Comparison of ENCODE assay signal across 8 mouse cellular contexts in the genomic region with DNA sequence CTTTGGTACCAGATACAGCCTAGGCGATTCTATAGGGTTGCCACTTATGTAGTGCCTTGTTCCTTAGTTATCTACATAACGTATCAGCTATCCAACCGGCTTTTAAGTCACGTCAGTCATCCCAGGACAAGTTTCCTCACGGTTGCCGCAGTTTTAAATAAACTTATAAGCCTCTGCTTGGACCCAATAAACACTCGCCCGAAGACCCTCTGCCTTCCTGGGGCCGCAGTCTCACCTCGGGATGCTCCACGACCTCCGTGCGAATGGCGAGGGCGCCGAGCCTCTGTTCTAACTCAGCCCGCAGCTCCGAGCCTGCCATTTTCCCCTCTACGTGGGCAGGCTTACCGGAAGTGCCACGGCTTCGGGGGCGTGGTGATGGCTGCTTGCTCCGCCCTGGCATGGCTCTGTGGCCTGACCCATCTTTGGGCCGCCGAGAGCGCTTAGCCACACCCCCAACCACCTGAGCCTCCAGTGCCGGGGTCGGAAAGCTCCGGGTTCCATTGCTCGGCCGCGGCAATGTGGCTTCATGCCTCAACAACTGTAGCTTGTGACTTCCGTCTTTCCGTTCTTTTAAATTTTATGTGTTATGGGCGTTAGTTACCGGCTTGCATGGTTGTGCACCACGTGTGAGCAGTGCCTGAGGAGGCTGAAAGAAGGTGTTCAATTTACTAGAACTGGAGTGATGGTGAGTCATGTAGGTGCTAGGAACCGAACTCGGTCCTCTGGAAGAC. TPM values are rescaled to one million over a fixed set of nuclear protein-coding genes. Genes with fewer than 3 reads are reported as not detected.
DNase-seq lines count a peak whose midpoint lies in the region; ATAC-seq and TF ChIP-seq lines count a peak whose summit lies in the region.

A gene (minus strand): TSS at position 352 of the 731 bp plus-strand sequence.

- H3K27me3 ChIP-seq in forebrain, embryonic 14.5 days (replicated peaks; ENCODE audit: control insufficient read depth, insufficient read depth, low read length): no peaks in the 10 kb centered on the region
- H3K27me3 ChIP-seq in lung, embryonic 14.5 days (ENCODE audit: insufficient read depth, low read length): no peaks in the 10 kb centered on the region
- no peaks in the 10 kb centered on the region for H3K27me3 ChIP-seq in thymus, adult 2 months (ENCODE audit: control insufficient read depth, insufficient read depth, low read length)

- 2% methylated on average over 40 of the region's 40 CpGs for WGBS in forebrain, embryonic 14.5 days
- 3% methylated on average over 40 of the region's 40 CpGs for WGBS in lung, embryonic 14.5 days
- 6% methylated on average over 40 of the region's 40 CpGs for WGBS in olfactory bulb, adult 2 months
- WGBS in thymus, adult 2 months: 2% methylated on average over 40 of the region's 40 CpGs

- in situ Hi-C loops in ES-E14 (cut with MboI; ENCODE audit: low sequenced_read_pairs in 2 of 2, unreplicated experiment in 2 of 2): no loop called here

- H3K4me3 ChIP-seq in ES-E14 (ENCODE audit: insufficient read depth in 1 of 2, low read depth in 1 of 2, low read length in 2 of 2, poor library complexity in 1 of 2, severe bottlenecking in 1 of 2): peak within 1 kb of the TSS; percentile 73 to 93
- peak within 1 kb of the TSS; percentile 47 for H3K4me3 ChIP-seq in forebrain, embryonic 14.5 days (ENCODE audit: low read depth, low read length)
- peak within 1 kb of the TSS; percentile 59 for H3K4me3 ChIP-seq in lung, embryonic 14.5 days (ENCODE audit: low read depth, low read length)
- peak within 1 kb of the TSS; percentile 55 for H3K4me3 ChIP-seq in olfactory bulb, adult 2 months (ENCODE audit: insufficient read depth, low read depth, low read length)
- peak within 1 kb of the TSS; percentile 74 for H3K4me3 ChIP-seq in thymus, adult 2 months (ENCODE audit: control insufficient read depth, insufficient read depth, low read length)

- H3K27ac ChIP-seq in ES-E14 (ENCODE audit: insufficient read depth, low read depth, low read length, poor library complexity, severe bottlenecking): peak within 1 kb of the TSS; percentile 61
- 0 out of 2 replicates have a peak within 1 kb of the TSS, but pooled peaks have one; percentile 21 for H3K27ac ChIP-seq in forebrain, embryonic 14.5 days (ENCODE audit: low read depth, low read length)
- peak within 1 kb of the TSS; percentile 70 for H3K27ac ChIP-seq in lung, embryonic 14.5 days (ENCODE audit: low read depth)
- 0 out of 2 replicates have a peak within 1 kb of the TSS, but pooled peaks have one; percentile 7 for H3K27ac ChIP-seq in olfactory bulb, adult 2 months (ENCODE audit: insufficient read depth, low read depth, low read length)
- peak within 1 kb of the TSS; percentile 46; the same call in 1 of the 2 replicates for H3K27ac ChIP-seq in thymus, adult 2 months (ENCODE audit: control insufficient read depth, insufficient read depth, low read length)

- no peak for TF ChIP-seq CTCF in lung, embryonic 14.5 days (IDR thresholded peaks at IDR 0.05; ENCODE audit: low read depth)
- no peak for TF ChIP-seq CTCF in olfactory bulb, adult 2 months (IDR thresholded peaks at IDR 0.05; ENCODE audit: insufficient read depth, low read depth, low read length)
- no peak for TF ChIP-seq CTCF in thymus, adult 2 months (IDR thresholded peaks at IDR 0.05; ENCODE audit: borderline replicate concordance, control insufficient read depth, extremely low read depth, insufficient read depth, low read length, poor library complexity)

- peak within 1 kb of the TSS; percentile 75 for H3K9ac ChIP-seq in ES-E14 (ENCODE audit: insufficient read depth, low read depth, low read length, poor library complexity, severe bottlenecking)
- peak within 1 kb of the TSS; percentile 59 for H3K9ac ChIP-seq in forebrain, embryonic 14.5 days (ENCODE audit: low read length)
- H3K9ac ChIP-seq in lung, embryonic 14.5 days: peak within 1 kb of the TSS; percentile 71

- H3K4me2 ChIP-seq in forebrain, embryonic 14.5 days (ENCODE audit: low read length): peak within 1 kb of the TSS; percentile 60
- H3K4me2 ChIP-seq in lung, embryonic 14.5 days: peak within 1 kb of the TSS; percentile 64

- intact Hi-C loops in heart, postnatal 14 days (cut with DNase I): no loop called here

- H3K9me3 ChIP-seq in ES-E14 (ENCODE audit: control insufficient read depth, insufficient read depth, low read depth, low read length): no peaks in the 10 kb centered on the region
- H3K9me3 ChIP-seq in forebrain, embryonic 14.5 days (replicated peaks; ENCODE audit: control insufficient read depth, low read length): peaks cover 5% of the 10 kb centered on the region; the same call in 1 of the 2 replicates
- H3K9me3 ChIP-seq in lung, embryonic 14.5 days (ENCODE audit: low read depth, low read length): no peaks in the 10 kb centered on the region

- peak; percentile 61 for TF ChIP-seq POLR2A in olfactory bulb, adult 2 months (IDR thresholded peaks at IDR 0.05; ENCODE audit: insufficient read depth, low read depth, low read length)
- TF ChIP-seq POLR2A in thymus, adult 2 months (IDR thresholded peaks at IDR 0.05; ENCODE audit: control insufficient read depth, extremely low read depth, insufficient read depth, low read length, poor library complexity): peak; percentile 91

- DNase-seq in ES-E14 (ENCODE audit: low read depth, low spot score): peak; percentile 94
- peak; percentile 83 for DNase-seq in cerebellum, adult 11 months
- peak; percentile 92 for DNase-seq in forebrain, embryonic 14.5 days (ENCODE audit: low spot score)
- peak; percentile 88 to 93 for DNase-seq in heart, postnatal 14 days
- peak; percentile 45 to 74 for DNase-seq in layer of hippocampus, adult 18-20 months (ENCODE audit: low spot score in 2 of 2)
- DNase-seq in lung, embryonic 14.5 days: peak; percentile 96
- DNase-seq in thymus, adult 2 months: peak; percentile 92

- H3K4me1 ChIP-seq in ES-E14 (ENCODE audit: control insufficient read depth in 2 of 2, insufficient read depth in 2 of 2, low read length in 2 of 2, poor library complexity in 1 of 2): no peaks in the 10 kb centered on the region
- H3K4me1 ChIP-seq in forebrain, embryonic 14.5 days (ENCODE audit: control insufficient read depth, insufficient read depth, low read length): no peaks in the 10 kb centered on the region
- H3K4me1 ChIP-seq in lung, embryonic 14.5 days (ENCODE audit: insufficient read depth): peaks cover 3% of the 10 kb centered on the region; the same call in 1 of the 2 replicates
- 0 out of 2 replicates have a peak, but pooled peaks cover 3% of the 10 kb centered on the region for H3K4me1 ChIP-seq in olfactory bulb, adult 2 months (ENCODE audit: control insufficient read depth, insufficient read depth, low read length)
- peaks cover 6% of the 10 kb centered on the region for H3K4me1 ChIP-seq in thymus, adult 2 months (replicated peaks; ENCODE audit: control insufficient read depth, insufficient read depth, low read length)

- ATAC-seq in forebrain, embryonic 14.5 days: peak; percentile 99
- ATAC-seq in lung, embryonic 14.5 days (ENCODE audit: insufficient read depth): peak; percentile 99

- no peaks in the 10 kb centered on the region; the same call in 1 of the 2 replicates for H3K36me3 ChIP-seq in ES-E14 (ENCODE audit: control insufficient read depth, insufficient read depth, low read length, poor library complexity, severe bottlenecking)
- peaks cover 15% of the 10 kb centered on the region for H3K36me3 ChIP-seq in forebrain, embryonic 14.5 days (ENCODE audit: control insufficient read depth, insufficient read depth, low read length)
- peaks cover 12% of the 10 kb centered on the region for H3K36me3 ChIP-seq in lung, embryonic 14.5 days (ENCODE audit: insufficient read depth)
- H3K36me3 ChIP-seq in thymus, adult 2 months (ENCODE audit: control insufficient read depth, insufficient read depth, low read length): peaks cover 6% of the 10 kb centered on the region

TF ChIP-seq in ES-E14, 5 proteins besides CTCF, POLR2A, EP300 and RAD21:
- TF ChIP-seq ZC3H11A (IDR thresholded peaks at IDR 0.05; ENCODE audit: borderline replicate concordance, low read depth, low read length) (no peak), CHD2 (IDR thresholded peaks at IDR 0.05; ENCODE audit: low read depth, low read length) (no peak), ZNF384 (IDR thresholded peaks at IDR 0.05; ENCODE audit: low read depth, low read length) (no peak), HCFC1 (IDR thresholded peaks at IDR 0.05; ENCODE audit: borderline replicate concordance, insufficient read depth, low read length) (no peak), MAFK (IDR thresholded peaks at IDR 0.05; ENCODE audit: insufficient read depth, low read depth, low read length) (no peak)
TF ChIP-seq in ES-E14: peak in this region for 0.

RNA-seq across cellular contexts. Expression of the gene that starts here (rescaled TPM):
- 8.2 and 12.4 TPM in 2 replicates for total RNA-seq in ES-E14 (2012; rRNA removed)
- 8.9 and 10.3 TPM in 2 replicates for polyA plus RNA-seq in forebrain, embryonic 14.5 days (2014; fragmentation: Nextera tagmentation; extraction: Ambion mirVana)
- total RNA-seq in heart, postnatal 14 days (2021): 10 to 100 TPM; 19.8 to 21.1 TPM
- 1 to 10 TPM; 4.5 to 4.8 TPM for total RNA-seq in layer of hippocampus, adult 18-20 months (2021)
- 31.9 and 36.5 TPM in 2 replicates for polyA plus RNA-seq in lung, embryonic 14.5 days (2014; fragmentation: Nextera tagmentation; extraction: Ambion mirVana)
- polyA plus RNA-seq in olfactory bulb, adult 2 months (2012; ENCODE audit: insufficient read depth, insufficient read length, low replicate concordance, missing spikeins): not detected in 2 replicates
- polyA plus RNA-seq in thymus, adult 2 months (2012; rRNA removed): 2.1 and 3.8 TPM in 2 replicates

Comparison
In these comparisons a context has a peak if more than half of its experiments do, and no peak if none do; other contexts are left out.
1. Peak in every context shown above with its lines: DNase-seq, ATAC-seq, H3K4me3 ChIP-seq and H3K27ac ChIP-seq.
2. H3K27ac ChIP-seq: peak in every context shown above with its lines; median percentile 70 in lung, embryonic 14.5 days; 61 in ES-E14; 46 in thymus, adult 2 months; 21 in forebrain, embryonic 14.5 days; 7 in olfactory bulb, adult 2 months.